Mouse (Mus musculus): Measurements from ENCODE around the gene Nfat5. TPM values are rescaled to one million over a fixed set of nuclear protein-coding genes. Genes with fewer than 3 reads are reported as not detected.

Gene Nfat5
- polyA plus RNA-seq, 2 experiments, result 0.76 to 4.6 TPM

GRCm38 (mm10) chr8:107370311-107370710 is 77.0 kb downstream of the Nfat5 start:
- 78% methylated on average over 4 of the region's 4 CpGs for WGBS (ENCODE audit: insufficient replicate concordance)
- H3K27ac ChIP-seq, result no peak overlapping the region
- no peaks in the 10 kb centered on the region for H3K27me3 ChIP-seq (ENCODE audit: control insufficient read depth, insufficient read depth, low read length)
- H3K4me1 ChIP-seq (replicated peaks; ENCODE audit: control insufficient read depth in 2 of 2, insufficient read depth in 2 of 2, low read length in 1 of 2), result no peaks in the 10 kb centered on the region
- H3K36me3 ChIP-seq (replicated peaks; ENCODE audit: control insufficient read depth, insufficient read depth, low read depth), result peaks cover 8% of the 10 kb centered on the region
- ATAC-seq (ENCODE audit: insufficient read depth) (no peak), DNase-seq (ENCODE audit: low read depth in 3 of 3, low spot score in 3 of 3) (no peak)
- H3K9ac ChIP-seq (replicated peaks), result no peak overlapping the region
- no peak overlapping the region for H3K4me2 ChIP-seq (ENCODE audit: low read depth)
- no peak overlapping the region for H3K4me3 ChIP-seq (ENCODE audit: insufficient read depth in 1 of 2, low read depth in 2 of 2, low read length in 2 of 2)
- TF ChIP-seq EP300 (IDR thresholded peaks at IDR 0.05; ENCODE audit: low read depth) (no peak), CTCF (IDR thresholded peaks at IDR 0.05; ENCODE audit: low read depth) (no peak)
- H3K9me3 ChIP-seq (ENCODE audit: control insufficient read depth, low read length), result no peaks in the 10 kb centered on the region

- no peaks in the 10 kb centered on the region for H3K4me1 ChIP-seq (replicated peaks; ENCODE audit: control insufficient read depth in 2 of 2, insufficient read depth in 2 of 2, low read length in 1 of 2)
- H3K9ac ChIP-seq (replicated peaks), result no peak overlapping the region
- TF ChIP-seq CTCF (IDR thresholded peaks at IDR 0.05; ENCODE audit: low read depth) (no peak), EP300 (IDR thresholded peaks at IDR 0.05; ENCODE audit: low read depth) (no peak)
- H3K27ac ChIP-seq, result no peak overlapping the region
- H3K4me2 ChIP-seq (ENCODE audit: low read depth), result no peak overlapping the region
- no peak for DNase-seq (ENCODE audit: low read depth in 3 of 3, low spot score in 3 of 3)
- H3K27me3 ChIP-seq (ENCODE audit: control insufficient read depth, insufficient read depth, low read length), result no peaks in the 10 kb centered on the region
- WGBS (ENCODE audit: insufficient replicate concordance), result 81% methylated on average over 3 of the region's 3 CpGs
- H3K4me3 ChIP-seq (ENCODE audit: insufficient read depth in 1 of 2, low read depth in 2 of 2, low read length in 2 of 2), result no peak overlapping the region
- H3K36me3 ChIP-seq (replicated peaks; ENCODE audit: control insufficient read depth, insufficient read depth, low read depth), result no peaks in the 10 kb centered on the region
- H3K9me3 ChIP-seq (ENCODE audit: control insufficient read depth, low read length), result no peaks in the 10 kb centered on the region
- ATAC-seq (ENCODE audit: insufficient read depth), result no peak
Observed at GRCm38 (mm10) chr8:107377346-107377745, 84.1 kb downstream of the Nfat5 start.

DNA sequence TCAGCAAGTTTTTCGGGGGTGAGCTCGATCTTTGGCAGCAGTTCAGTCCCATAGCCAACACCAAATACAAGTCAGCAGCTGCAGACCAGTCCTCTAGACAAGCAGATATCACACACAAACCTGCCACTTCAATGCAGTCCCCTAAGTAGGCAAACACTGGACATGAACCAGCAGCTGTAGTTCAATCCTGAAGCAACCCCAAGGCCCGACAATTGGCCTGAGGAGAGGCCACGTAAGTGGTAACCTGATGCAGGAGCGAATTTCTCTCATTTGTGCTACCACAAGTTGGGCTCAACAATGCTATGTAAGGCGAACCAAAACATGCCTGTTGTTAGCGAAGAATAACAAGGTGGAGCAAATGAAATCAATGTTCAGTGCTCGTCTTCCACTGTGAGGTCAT is 87.5 kb downstream of the Nfat5 start:
- ATAC-seq (ENCODE audit: insufficient read depth) (no peak), DNase-seq (ENCODE audit: low read depth in 3 of 3, low spot score in 3 of 3) (no peak)
- Histone ChIP-seq H3K4me1 (replicated peaks; ENCODE audit: control insufficient read depth in 2 of 2, insufficient read depth in 2 of 2, low read length in 1 of 2) (no peaks in the 10 kb centered on the region), H3K4me3 (ENCODE audit: insufficient read depth in 1 of 2, low read depth in 2 of 2, low read length in 2 of 2) (no peak overlapping the region), H3K9ac (replicated peaks) (no peak overlapping the region), H3K27me3 (ENCODE audit: control insufficient read depth, insufficient read depth, low read length) (no peaks in the 10 kb centered on the region), H3K4me2 (ENCODE audit: low read depth) (no peak overlapping the region), H3K27ac (no peak overlapping the region), H3K9me3 (ENCODE audit: control insufficient read depth, low read length) (no peaks in the 10 kb centered on the region), H3K36me3 (replicated peaks; ENCODE audit: control insufficient read depth, insufficient read depth, low read depth) (no peaks in the 10 kb centered on the region)
- 77% methylated on average over 8 of the region's 8 CpGs for WGBS (ENCODE audit: insufficient replicate concordance)
- TF ChIP-seq CTCF (IDR thresholded peaks at IDR 0.05; ENCODE audit: low read depth), result no peak
- no peak for TF ChIP-seq EP300 (IDR thresholded peaks at IDR 0.05; ENCODE audit: low read depth)

DNA sequence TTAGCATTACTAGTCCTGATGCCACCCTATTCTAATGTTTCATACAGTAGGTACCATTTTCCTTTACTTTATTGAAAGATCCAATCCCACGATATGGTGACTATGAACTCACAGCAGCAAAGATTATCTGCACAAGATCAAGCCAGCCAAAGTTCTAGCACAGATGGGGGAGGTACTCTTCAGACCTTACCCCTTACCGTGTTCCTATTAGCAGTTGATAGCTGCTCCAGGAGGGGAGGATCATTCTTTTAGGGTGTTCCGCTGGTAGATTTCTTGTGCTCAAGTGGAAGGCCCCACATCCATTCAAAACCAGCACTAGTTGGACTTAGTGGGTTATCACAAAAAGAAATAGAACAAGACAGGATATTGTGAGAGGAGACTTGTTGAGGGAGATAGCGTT is 88.4 kb downstream of the Nfat5 start:
- H3K4me3 ChIP-seq (ENCODE audit: insufficient read depth in 1 of 2, low read depth in 2 of 2, low read length in 2 of 2), result no peak overlapping the region
- 75% methylated on average over 4 of the region's 4 CpGs for WGBS (ENCODE audit: insufficient replicate concordance)
- no peaks in the 10 kb centered on the region for H3K9me3 ChIP-seq (ENCODE audit: control insufficient read depth, low read length)
- H3K27ac ChIP-seq, result no peak overlapping the region
- no peak for TF ChIP-seq CTCF (IDR thresholded peaks at IDR 0.05; ENCODE audit: low read depth)
- no peak for TF ChIP-seq EP300 (IDR thresholded peaks at IDR 0.05; ENCODE audit: low read depth)
- H3K4me1 ChIP-seq (replicated peaks; ENCODE audit: control insufficient read depth in 2 of 2, insufficient read depth in 2 of 2, low read length in 1 of 2), result peaks cover 0 to 6% of the 10 kb centered on the region in 2 experiments; a peak in 2 of 4 replicates
- H3K36me3 ChIP-seq (replicated peaks; ENCODE audit: control insufficient read depth, insufficient read depth, low read depth), result no peaks in the 10 kb centered on the region
- no peak for DNase-seq (ENCODE audit: low read depth in 3 of 3, low spot score in 3 of 3)
- no peak for ATAC-seq (ENCODE audit: insufficient read depth)
- no peak overlapping the region for H3K9ac ChIP-seq (replicated peaks)
- H3K4me2 ChIP-seq (ENCODE audit: low read depth), result no peak overlapping the region
- no peaks in the 10 kb centered on the region for H3K27me3 ChIP-seq (ENCODE audit: control insufficient read depth, insufficient read depth, low read length)

GRCm38 (mm10) chr8:107382898-107383297 is 89.6 kb downstream of the Nfat5 start:
- Histone ChIP-seq H3K4me2 (ENCODE audit: low read depth) (no peak overlapping the region), H3K27ac (no peak overlapping the region), H3K9me3 (ENCODE audit: control insufficient read depth, low read length) (no peaks in the 10 kb centered on the region), H3K4me3 (ENCODE audit: insufficient read depth in 1 of 2, low read depth in 2 of 2, low read length in 2 of 2) (no peak overlapping the region), H3K9ac (replicated peaks) (no peak overlapping the region), H3K4me1 (replicated peaks; ENCODE audit: control insufficient read depth in 2 of 2, insufficient read depth in 2 of 2, low read length in 1 of 2) (peaks cover 0 to 6% of the 10 kb centered on the region in 2 experiments; a peak in 2 of 4 replicates), H3K36me3 (replicated peaks; ENCODE audit: control insufficient read depth, insufficient read depth, low read depth) (no peaks in the 10 kb centered on the region), H3K27me3 (ENCODE audit: control insufficient read depth, insufficient read depth, low read length) (no peaks in the 10 kb centered on the region)
- ATAC-seq (ENCODE audit: insufficient read depth), result no peak
- WGBS (ENCODE audit: insufficient replicate concordance), result 46% methylated on average over 4 of the region's 4 CpGs
- TF ChIP-seq CTCF (IDR thresholded peaks at IDR 0.05; ENCODE audit: low read depth) (no peak), EP300 (IDR thresholded peaks at IDR 0.05; ENCODE audit: low read depth) (no peak)
- no peak for DNase-seq (ENCODE audit: low read depth in 3 of 3, low spot score in 3 of 3)
